Mouse (Mus musculus) layer of hippocampus, adult 11-12 months (tissue): ENCODE data around the gene Arhgef18.

Experiments
- DNase-seq: peaks from one replicate; pipeline ENCODE4 v3.0.0; 2022; ENCODE audit warnings: low spot score

Arhgef18 gene

GRCm38 (mm10) chr8:3463248-3463647 lies 70.4 kb downstream of the Arhgef18 start:
- DNase-seq, result no peak

DNA sequence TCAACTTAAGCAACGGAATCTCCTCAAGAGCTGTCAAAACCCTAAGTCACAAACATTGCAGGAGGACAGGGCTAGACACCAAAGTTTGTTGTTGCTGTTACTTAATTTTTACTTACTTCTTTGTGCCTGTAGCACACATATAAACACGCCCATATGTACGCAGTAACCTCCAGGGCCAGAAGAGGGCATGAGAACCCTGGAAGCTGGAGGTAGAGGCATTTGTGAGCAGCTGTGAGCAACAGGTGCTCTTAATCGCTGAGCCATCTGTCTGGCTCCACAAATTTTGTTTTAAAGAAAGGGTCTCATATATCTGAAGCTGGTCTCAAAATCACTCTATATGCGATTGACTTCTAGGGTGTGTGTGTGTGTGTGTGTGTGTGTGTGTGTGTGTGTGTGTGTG lies 71.5 kb downstream of the Arhgef18 start:
- peak; percentile 41 for DNase-seq

DNA sequence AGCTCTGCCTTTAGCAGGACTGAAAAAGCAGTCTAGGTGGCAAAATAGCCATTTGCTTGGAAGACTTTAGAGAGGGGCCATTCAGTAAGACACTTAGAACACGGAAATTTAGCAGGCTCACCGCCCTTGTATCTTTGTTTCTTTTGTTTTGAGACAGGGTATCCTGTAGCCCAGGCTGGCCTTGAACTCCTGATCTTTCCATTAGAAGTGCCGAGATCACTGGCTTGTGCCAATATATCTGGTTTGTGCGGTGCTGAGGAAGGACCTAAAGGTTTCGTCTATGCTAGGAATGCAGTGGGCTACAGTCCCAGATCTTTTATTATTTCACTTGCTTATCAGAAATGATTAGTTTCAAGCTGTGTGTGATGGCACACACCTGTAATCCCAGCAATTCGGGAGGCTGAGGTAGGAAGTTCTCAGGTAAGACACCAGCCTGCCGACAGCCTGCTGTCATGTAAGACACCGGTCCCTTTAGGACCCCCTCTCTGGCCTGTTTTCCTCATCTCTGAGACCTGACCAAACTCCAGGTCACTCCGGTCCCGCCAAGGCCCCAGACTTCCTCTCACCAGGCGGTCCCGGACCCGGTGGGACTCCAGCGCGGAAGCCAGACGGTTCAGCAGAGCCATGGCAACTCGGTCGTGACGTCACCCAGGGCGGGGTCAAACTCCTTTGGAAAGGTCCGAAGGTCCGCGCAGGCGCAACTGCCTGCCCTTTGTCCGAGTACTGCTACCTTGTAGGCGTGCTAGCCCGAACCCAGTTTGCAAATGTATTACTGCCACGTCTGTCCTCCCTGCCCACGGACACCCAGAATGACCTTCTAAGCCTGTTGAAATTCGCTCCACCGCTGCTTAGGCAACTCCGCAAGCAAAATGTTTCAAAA lies 74.4 kb downstream of the Arhgef18 start, which contains the start of gene Pex11g:
TSS of gene Pex11g (minus strand) at position 675 of the 880 bp plus-strand sequence.
- DNase-seq, result peak; percentile 93

GRCm38 (mm10) chr8:3467886-3468545 lies 75.2 kb downstream of the Arhgef18 start:
- no peak for DNase-seq

DNA sequence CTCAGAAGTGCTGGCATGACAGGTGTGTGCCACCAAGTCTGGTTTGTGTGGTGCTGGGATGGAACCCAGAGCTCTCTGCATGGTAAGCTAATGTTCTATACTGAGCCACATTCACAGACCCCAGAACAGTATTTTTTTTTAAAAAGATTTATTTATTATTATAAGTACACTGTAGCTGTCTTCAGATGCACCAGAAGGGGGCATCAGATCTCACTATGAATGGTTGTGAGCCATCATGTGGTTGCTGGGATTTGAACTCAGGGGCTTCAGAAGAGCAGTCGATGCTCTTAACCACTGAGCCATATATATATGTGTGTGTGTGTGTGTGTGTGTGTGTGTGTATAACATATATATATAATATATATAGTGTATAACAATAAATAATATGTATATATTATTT lies 76.0 kb downstream of the Arhgef18 start:
- no peak for DNase-seq

DNA sequence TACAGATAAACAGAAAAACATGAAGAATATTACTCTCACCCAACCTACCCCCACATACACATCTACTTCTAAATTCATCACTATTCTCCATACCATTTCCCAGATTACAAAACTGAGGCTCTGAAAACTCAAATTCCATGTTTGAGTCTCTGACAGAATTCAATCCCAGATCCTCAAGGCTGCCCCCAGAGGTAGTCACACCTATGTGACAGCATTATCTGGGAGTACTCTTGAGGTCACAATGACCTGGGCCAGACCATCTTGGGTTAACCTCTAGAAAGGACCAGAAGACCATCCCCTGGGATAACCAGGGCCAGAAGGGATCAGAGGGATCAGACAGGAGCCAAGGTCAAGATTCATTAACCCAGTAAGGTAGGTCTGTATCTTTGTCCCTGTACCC lies 77.8 kb downstream of the Arhgef18 start, which contains the start of gene Tex45:
TSS of gene Tex45 (plus strand) at position 301 of the 400 bp plus-strand sequence.
- DNase-seq, result no peak

DNA sequence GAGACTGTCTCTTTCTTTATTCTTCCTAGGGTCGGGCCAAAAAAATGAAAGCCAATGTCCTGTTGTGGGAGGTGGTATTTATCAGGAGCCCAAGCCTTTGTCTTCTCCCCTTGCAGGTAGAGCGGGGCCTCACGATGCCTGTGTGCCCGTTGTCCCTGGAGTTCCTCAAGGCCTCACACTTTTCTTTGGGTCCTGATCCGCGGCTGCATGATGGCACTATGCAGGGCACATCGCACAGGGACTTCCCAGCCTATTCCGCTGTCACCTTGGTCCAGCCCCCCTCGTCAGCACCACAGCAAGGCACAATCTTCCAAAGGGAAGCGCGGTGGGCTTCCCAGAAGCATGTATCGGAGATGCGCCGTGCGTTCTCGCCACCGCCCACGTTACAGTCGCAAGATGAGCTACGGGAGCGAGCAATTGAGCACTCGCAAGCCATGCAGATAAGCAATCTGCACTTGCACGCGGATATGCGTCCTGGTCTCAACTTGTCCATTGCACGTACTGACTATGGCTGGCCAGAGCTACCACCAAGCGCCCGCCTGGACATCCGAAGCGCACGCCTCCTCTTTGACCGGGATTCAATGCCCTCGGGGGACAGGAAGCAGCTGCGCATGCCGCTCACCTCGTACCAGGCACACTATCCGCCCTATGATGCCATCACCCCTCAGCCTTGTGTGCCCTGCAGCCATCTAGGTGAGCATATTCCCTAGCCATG lies 83.1 kb downstream of the Arhgef18 start:
- no peak for DNase-seq

DNA sequence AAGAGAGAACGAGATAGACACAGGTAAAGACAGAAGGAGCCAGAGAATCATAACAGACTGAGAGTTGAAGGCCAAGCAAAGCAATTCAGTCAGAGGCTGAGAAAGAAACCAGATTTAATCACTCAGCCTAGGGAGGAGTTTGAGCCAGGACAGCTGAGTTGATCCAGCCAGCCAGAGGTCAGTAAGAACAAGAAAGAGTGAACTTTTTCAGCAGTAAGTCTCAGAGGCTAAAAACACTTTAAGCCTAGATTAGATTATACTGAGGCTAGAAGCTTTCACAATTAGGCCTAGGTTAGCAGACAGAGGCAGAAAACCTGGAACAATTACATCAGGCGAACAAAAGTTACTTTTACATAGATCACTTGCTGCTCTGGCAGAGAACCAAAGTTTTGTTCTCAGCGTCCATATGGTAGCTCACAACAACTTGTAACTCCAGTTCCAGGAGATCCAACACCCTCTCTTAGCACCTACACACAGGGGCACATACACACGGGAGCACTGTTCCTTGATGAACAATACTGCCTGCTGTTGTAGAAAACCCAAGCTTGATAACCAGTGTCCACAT lies 87.5 kb downstream of the Arhgef18 start:
- no peak for DNase-seq

DNA sequence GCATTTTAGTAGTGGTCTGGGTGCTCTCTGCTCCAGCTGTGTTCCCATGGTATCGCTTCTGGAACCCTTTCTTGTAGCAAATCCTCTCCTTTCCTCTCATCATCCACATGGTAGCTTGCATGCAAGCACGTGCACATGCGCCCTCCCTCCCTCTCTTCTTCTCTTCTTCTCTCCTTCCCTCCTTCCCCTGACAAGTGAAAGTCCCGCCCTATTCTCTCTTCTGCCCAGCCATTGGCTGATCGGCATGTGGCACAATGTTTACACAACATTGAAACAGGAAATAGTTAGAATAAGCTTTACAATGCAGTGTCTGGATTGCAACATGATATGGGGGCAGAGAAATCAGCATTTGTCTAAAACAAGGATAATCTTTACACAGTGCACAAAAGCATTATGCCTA lies 88.8 kb downstream of the Arhgef18 start:
- DNase-seq, result no peak

DNA sequence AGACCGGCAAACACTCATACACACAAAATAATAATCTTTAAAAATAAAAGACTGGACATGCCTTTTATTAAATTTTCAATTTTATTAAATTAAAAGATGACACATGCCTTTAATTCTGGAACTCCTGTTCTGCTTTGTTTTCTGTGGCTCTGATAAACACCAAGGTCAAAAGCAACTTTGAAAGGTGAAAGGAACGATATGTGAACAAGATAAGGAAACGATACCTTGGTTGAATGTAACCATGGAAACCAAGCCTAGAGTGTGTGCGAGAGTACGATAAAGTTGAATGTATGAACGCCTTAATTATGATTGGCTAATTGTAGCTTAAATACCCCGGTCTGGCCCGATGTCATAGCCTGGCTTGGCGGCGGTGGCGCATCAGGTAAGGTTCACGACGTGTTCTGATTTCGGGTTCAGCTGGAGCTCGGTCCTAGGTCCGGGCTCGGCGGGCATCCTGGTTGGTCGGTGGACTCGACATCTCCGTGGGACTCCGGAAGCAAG lies 89.5 kb downstream of the Arhgef18 start:
- DNase-seq, result no peak

DNA sequence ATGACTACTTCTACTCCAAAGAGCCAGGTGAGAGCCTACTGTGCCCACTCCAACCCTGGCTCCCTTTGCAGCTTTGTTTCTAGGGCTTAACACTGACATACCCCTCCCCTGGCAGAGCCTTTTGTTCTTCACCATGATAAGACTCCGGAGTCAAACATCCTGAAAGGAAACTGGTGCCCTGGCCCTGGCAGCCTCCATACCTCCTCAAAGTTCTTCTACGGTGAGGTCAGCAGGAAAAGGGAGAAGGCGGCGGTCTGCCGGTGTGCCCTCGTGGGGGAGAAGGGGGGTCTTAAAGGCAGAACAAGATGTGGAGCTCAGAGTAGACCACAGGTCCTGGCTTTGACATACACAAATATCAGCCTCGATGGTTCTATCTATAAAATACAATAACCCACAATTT lies 90.7 kb downstream of the Arhgef18 start:
- DNase-seq, result no peak

DNA sequence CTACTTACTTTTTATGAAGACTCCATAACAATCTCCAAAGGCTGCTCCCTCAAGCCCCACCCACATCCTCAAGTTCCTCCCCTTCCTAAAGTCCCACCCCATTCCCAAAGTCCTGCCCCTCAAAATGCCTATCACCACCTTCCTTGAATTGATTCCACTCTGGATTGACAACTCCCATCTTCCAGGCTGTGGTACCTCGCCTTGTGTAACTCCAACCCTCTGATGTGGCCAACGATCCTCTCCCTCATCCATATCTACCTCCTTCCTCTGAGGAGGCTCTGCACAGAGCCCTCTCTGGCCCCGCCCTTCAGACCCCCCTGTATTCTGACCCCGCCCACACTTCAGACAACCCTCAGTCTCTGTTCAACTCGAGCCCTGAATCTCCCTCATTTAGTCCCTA lies 92.4 kb downstream of the Arhgef18 start:
- no peak for DNase-seq

GRCm38 (mm10) chr8:3492901-3493844 lies 100.4 kb downstream of the Arhgef18 start, which contains the start of gene Zfp358:
TSS of gene Zfp358 (plus strand) at chr8:3493138.
- DNase-seq, result peak; percentile 73

DNA sequence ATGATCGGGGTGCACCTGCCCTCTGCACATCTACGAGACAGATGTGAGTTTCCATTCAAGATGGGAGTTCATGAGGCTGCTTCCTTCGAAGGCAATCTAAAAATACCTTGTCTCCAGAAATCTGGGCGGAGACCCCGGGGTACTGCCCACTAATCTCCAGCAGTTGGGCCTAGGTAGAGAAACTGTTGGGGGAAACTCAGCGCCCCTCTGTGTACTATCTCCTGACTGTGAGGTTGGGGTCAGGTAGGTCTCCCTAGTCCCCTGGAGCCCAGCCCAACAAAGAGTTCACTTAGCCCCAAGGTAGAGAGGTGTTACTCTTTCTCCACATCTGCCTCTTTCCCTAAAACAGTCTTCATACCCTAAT lies 101.0 kb downstream of the Arhgef18 start:
- DNase-seq, result no peak

GRCm38 (mm10) chr8:3495578-3496427 lies 103.0 kb downstream of the Arhgef18 start:
- DNase-seq, result no peak

GRCm38 (mm10) chr8:3496428-3496748 lies 103.6 kb downstream of the Arhgef18 start:
- no peak for DNase-seq

GRCm38 (mm10) chr8:3498583-3498982 lies 105.8 kb downstream of the Arhgef18 start:
- DNase-seq, result no peak

- DNase-seq, result no peak
Observed at GRCm38 (mm10) chr8:3499751-3500150, 106.9 kb downstream of the Arhgef18 start.

DNA sequence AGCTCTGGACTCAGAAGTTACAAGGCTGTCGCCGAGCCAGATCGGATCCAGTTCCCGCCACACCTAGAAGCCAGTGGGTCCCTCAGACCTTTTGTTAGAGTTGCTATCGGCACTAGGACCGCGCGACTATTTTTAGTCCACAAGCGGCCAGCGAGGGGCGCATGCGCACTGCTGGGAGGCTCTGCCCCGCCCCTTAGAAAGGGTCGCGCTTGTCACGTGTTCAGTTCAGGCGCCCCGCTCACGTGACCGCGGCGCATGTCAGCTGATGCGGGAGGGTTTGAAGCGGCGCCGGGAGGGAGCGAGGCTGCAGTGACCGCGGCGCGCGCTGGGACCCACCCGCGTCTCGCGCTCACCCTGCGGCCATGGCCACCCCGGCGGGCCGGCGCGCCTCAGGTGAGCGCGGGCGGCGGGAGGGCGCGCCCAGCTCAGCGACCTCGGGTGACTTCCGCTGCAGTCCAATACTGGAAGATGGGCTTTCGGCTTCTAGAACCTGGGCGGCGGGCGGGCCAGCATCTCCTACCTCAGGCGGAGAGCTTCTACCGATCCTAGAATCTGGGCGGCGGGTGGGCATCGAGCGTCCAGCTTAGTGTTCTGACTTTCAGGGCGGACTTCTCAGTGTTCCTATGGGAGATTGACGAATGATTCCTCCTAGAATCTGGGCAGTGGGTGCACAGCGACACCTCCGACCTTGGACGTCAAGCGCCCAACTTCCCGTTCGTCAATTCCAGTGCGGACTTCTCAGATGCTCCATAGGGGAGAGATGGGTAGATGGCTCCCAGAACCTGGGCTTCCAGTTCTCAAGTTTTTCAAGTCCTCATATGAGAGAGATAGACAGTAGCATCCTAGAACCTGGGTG lies 107.7 kb downstream of the Arhgef18 start, which contains the start of gene Mcoln1:
TSS of gene Mcoln1 (plus strand) at position 223 of the 856 bp plus-strand sequence.
- DNase-seq, result peak; percentile 98
